Mouse (Mus musculus) A20 (cell line): ENCODE data around the gene Foxo1.

Experiments
- DNase-seq: peaks from one replicate; pipeline ENCODE4 v3.0.0-alpha.2; 2011; ENCODE audit warnings: low read depth, low spot score

The Foxo1 gene

DNA sequence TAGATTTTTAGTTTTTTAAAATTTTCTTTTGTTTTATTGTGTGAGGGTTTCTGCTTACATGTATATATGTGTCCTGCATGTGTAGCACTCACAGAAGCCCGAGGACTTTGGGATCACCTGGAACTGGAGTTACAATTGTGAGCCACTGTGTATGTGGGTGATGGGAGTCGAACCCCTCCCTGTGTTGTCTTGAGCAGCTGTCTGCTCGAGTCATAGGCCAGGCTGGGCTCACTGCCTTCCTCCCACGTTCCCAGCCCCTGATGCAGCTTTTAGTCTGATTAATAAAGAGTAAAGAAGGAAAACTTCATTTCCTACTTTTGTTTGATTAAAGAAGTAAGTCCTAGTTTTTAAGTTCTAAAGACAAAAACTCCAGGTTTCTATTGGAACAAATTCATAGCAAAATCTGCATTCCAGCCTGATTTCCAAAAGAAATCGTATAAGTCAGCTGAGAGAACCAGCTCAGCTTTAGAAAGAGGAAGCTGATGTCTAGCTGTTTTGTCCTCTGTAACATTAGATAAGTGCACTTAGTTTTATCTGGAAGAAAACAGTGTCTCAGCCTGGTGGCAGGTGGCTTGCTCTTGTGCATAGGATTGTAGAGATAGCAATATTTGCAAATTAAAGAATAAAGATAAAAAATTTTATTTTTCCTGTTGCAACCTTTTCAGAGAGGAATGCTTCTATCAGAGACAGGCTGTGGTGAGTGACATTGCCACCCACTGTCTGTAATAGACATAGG lies 40.6 kb downstream of the Foxo1 start:
- DNase-seq, result no peak

DNA sequence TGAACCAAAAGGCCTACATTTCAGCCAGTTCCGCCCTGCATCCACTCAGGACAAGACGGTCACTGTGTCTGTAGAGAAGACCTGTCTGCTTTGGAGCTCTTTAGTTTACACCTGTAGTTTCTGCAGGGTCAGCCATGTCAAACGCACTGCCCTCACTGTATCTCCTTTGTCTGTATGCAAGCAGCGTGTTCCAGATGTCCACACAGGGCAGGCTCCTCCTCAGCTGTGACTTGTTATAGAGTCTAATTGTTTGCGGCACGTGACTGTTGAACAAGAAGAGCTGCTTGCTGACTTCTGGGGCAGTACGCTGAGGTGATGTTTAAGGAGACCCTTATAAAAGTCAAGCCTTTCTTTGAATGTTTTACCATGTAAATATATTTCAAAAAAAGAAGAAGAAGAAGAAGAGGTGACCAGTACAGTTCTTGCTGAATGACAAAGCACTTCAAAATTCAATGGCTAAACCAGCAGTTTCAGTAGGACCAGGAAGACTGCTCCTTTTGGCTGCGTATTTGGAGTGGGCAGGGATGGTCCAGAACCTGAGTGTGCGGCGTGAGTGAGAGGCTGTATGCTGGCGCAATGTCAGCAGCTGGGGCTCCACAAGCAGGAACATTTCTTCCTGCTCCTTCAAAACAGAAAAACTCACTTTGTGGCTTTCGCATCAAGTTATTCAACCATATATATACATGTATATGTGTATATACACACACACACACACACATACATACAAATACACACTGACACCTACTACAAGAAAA lies 52.6 kb downstream of the Foxo1 start:
- no peak for DNase-seq

DNA sequence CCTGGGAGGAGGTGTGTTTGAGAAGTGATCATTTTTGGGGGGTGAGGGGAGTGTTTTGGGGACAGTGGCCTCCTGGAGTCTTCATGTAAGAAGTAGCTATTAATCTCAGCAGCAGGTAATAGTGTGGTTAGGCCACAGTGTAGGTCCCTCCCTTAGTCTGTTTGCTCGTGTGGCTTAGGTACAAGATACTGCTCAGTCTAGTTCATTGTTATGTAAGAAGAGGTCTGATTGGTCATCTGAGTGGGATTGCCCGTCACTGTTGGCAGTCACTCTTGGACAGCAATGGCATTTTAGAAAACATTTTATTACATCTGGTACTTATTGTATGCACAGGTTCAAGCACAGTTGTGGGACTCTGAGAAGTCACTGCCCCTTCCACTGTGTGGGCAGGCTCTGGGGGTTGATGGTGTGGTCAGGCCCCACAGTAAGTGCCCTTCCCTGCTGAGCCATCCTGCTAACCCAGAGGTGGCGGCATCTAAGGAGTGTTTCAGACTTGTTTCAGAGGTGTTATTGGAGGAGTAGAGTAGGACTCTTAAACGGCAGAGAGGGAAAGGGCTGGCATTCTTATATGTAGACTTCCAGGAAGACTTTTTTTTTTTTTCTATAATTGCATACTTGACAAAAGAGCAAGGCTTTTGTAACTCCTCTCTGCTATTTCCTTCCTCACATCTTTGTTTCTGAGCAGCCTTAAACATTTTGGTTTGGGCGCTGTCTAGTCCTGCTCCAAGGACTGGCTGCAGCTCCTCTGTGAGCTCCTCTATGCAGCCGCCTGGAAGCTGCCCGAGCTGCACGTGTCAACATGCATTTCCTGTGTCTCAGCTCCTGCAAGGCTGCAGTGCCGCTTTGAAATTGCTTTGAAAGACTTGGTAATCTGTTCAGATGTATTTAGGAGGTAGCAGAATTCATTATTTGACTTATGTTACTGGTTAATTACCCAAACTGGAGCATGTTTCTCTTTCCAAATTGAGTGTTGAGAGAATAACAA lies 54.6 kb downstream of the Foxo1 start:
- DNase-seq, result peak; percentile 35

DNA sequence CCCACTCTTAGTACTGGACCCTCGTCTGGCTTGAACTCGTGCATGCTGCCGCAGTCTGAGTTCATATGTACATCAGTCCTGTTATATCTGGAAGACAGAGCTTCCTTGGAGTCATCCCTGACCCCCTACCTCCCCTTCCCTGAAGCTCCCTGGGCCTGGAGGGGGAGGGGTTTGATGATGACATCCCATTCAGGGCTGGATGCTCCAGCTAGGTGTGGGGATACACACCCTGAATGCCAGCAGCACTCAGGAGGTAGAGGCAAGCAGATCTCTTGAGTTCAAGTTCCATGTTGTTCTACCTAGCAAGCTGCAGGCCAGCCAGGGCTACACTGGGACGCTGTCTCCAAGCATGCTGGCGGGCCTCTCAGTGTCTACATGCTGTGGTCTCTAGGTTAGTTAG lies 56.9 kb downstream of the Foxo1 start:
- no peak for DNase-seq

DNA sequence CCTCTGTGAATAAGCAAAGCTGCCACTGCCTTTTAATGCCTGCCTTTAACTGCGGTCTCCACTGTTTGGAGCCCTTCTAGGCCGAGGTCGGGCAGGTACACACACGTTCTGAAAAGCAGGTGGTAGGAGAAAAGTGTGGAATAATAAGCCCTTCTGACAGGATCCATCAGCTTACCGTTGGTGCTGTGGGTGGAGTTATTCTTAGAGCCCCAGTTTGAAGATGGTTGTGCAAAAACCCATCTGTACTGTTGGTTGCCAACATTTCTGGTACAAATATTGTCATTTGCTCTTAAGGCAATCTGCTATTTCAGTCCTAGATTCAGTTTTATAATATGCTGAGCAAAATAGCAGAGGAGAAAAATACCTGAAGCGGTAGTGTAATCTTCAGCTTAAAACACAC lies 58.6 kb downstream of the Foxo1 start:
- no peak for DNase-seq

DNA sequence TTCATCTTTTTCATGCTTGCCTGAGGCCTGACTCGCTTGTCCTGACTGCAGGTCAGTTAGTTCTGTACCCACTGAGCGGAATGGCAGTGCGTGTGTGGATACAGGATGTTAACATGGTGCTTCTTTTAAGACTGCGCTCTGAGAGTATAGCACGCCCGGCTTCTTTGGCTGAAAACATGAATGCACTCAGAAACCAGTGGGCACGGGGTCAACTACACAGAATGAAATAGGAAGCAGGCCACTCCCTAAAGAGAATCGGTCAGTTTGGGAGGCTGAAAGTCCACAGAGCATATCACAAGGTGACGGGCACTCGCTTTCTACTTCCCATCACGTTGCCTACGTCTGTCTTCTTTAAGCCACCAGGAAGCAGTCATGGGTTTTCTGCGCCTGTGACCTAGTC lies 59.0 kb downstream of the Foxo1 start:
- DNase-seq, result no peak

DNA sequence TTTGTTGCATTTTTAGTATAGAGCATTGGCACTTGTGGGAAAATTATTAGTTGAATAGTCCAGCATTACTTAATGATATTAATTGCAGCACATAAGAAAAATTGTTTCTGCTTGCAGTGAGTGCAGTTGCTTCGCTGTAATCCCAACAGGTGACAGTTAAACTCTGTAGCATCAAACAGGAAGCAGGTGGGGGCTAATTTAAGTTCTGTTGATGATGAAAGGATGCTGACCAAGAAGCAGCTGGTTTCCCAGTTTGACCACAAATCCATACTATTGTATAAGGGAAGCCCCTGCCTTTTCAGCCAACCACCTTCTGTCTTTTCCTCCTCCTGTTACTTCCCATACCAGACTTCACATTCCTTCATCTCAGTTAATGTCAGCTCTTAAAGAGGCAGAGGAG lies 63.6 kb downstream of the Foxo1 start:
- DNase-seq, result peak; percentile 60

DNA sequence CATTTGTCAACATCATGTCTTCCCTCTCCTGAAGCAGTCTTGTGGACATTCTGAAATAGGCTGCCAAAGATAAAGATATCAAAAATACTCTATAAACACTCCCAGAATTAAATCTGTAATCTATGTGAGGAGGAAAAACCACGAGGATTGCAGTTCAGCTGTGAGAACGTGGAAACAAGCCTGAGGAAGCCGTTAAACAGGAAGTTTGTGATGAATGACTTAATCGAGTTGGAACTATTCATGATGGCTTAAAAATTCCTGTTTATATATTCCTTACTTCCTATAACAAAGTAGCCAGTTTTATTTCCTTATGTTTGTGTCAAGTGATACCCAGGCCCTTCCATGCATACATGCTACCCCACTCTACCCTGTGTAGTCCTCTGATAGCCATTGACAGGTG lies 70.6 kb downstream of the Foxo1 start:
- no peak for DNase-seq

DNA sequence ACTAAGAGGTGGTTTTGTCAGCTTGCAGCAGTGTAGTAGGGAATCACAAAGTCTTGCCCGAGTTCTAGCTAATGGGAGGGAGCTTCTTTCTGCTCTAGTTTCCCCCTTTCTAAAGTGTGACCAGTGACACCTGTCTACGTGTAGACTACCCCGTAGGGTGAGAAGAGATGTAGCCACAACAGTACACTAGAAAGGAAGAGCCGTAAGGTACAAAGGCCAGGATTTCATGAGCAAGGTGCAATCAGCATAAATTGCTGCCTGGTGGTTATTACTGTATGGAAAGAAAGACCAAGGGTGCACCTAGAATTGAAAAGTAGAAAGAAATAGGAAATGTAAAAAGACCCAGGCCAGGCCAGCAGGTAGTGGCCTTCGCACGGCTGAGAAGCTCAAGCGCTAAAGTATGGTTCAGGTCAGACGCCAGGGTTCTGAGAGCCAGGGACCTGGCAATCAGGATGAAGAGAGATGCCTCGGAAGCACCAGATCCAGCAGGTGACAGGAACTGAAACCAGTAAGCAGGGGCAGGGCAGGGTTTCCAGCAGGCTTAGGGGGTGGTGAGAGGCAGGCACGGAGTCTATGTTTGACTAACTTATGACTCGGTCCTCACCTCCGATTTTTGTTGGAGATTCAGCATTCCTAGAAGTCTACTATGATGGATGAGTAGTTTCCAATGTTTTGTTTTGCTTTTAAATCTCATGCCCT lies 72.3 kb downstream of the Foxo1 start:
- peak; percentile 77 for DNase-seq

DNA sequence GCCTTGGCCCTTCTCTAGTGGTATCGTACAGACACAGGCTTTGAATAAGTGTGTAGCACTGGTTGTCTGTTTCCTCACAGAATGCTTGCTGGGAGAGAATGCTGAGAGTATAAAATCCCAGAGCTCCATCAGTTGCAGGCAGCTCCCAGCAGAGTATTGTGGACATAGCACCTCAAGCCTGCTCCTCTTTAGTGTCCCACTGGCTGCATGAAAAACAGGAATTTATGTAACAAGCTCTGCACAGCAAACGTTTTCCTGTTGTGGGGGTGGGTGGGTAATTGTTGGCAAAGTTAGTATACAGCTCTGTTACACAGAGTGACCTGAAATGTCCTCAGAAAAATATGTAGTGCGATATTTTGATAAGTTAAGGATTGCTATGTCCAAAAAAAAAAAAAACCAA lies 74.1 kb downstream of the Foxo1 start:
- no peak for DNase-seq

DNA sequence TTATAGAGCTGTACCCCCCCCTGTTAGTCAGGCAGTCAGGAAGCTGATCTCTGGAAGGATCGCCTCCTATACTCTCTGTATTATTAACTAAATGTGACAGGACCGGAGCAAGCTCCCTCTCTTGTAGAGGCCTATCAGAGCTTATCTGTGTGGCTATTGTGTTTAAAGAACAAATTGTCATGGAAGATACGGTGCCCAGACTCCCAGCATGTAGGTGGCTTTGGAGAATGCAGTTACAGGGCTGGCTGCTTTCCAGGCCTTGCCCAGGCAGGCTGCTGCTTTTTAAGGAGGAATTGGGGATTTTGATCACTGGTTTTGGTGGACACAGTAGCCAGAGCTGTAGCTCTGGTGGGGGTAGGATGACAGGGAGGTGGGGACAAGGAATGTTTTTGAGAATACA lies 74.7 kb downstream of the Foxo1 start:
- DNase-seq, result no peak

DNA sequence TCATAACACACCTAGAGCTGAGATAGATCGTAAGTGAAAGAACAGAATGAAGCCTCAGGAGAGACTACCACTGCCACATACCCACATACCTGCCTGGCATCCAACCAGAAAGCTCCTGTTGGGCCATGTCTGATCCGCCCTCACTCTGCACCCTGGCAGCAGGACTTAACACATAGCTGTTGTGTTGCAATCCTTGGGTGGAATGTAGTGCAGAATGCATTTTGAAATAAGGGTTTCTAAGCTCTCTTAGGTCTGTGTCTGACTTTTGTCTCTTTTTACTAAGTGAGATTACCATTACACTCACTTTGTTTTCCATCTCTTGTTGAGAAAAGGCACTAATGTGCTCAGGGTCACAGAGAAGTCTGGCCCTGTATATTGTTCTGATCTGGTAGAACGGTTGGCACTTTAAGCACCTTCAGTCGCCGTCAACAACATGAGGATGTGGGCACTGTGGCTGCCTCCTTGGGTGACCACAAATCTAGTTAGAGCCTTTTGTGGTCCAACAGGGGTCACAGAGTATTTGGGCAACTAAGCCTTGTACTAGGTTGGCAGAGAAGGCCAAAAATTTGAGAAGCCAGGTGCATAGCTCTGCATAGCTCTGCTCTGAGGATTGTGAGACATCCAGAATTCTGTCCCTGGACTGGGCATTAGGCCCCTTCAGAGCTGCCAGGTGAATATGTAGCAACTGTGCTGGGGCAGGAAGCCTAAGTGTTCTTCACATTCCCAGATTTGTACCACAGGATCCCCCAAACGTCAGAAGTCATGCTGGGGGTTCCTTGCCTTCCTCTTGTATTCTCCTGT lies 75.3 kb downstream of the Foxo1 start:
- DNase-seq, result no peak

DNA sequence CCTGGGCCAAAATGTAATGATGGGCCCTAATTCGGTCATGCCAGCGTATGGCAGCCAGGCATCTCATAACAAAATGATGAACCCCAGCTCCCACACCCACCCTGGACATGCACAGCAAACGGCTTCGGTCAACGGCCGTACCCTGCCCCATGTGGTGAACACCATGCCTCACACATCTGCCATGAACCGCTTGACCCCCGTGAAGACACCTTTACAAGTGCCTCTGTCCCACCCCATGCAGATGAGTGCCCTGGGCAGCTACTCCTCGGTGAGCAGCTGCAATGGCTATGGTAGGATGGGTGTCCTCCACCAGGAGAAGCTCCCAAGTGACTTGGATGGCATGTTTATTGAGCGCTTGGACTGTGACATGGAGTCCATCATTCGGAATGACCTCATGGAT lies 77.7 kb downstream of the Foxo1 start:
- DNase-seq, result no peak

DNA sequence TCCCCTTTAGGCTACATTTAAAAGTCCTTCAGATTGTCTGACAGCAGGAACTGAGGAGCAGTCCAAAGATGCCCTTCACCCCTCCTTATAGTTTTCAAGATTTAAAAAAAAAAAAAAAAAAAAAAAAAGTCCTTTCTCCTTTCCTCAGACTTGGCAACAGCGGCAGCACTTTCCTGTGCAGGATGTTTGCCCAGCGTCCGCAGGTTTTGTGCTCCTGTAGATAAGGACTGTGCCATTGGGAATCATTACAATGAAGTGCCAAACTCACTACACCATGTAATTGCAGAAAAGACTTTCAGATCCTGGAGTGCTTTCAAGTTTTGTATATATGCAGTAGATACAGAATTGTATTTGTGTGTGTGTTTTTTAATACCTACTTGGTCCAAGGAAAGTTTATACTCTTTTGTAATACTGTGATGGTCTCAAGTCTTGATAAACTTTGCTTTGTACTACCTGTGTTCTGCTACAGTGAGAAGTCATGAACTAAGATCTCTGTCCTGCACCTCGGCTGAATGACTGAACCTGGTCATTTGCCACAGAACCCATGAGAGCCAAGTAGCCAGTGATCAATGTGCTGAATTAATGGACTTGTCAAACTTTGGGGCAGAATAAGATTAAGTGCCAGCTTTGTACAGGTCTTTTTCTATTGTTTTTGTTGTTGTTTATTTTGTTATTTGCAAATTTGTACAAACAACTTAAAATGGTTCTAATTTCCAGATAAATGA lies 79.0 kb downstream of the Foxo1 start:
- DNase-seq, result no peak

DNA sequence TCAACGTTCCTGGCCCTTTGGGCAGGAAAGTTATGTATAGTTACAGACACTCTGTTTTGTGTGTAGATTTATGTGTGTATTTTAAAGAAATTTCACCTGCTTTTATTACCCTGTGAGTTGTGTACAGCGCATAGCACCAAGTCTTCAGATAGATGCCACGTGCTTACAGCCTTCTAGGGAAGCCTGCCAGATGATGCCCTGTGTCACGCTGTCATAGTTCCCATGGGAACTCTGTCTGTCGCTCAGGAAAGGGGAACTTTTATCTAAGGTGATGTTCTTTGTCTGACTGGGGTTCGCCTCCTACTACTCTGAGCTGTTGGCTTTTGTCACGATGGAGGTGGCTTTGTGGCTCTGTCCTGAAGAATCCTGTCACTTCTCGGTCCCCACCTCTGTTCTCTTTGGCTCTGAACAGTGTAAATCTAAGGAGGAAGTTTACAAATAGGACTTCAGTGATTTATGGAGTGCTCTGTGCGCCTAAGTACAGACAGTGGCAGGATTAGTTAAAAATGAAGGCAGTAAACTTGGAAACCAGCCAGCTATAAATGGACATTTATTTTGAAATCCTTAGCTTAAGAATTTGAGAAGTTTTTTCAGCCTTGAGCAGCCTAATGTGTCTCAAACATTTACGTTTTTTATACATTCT lies 80.0 kb downstream of the Foxo1 start:
- DNase-seq, result no peak

DNA sequence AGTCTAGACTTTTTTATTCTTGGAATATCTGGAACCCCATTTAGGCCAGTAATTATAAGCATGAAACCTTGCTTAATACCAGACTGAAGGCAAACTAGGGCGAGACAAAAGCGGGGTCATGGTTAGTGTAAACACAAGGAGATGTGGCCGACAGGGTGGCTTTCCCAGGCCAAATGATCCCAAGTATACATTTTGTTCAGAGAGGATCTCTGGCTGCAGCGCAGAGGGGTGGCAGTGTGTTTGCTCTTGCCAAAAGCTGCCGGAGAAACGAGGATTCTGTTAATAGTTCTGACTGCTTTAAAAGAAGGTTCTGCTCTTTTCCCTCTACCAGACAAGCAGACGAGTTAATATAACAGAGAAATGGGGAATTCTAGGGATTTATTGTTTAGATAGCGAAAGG lies 82.5 kb downstream of the Foxo1 start:
- DNase-seq, result no peak

DNA sequence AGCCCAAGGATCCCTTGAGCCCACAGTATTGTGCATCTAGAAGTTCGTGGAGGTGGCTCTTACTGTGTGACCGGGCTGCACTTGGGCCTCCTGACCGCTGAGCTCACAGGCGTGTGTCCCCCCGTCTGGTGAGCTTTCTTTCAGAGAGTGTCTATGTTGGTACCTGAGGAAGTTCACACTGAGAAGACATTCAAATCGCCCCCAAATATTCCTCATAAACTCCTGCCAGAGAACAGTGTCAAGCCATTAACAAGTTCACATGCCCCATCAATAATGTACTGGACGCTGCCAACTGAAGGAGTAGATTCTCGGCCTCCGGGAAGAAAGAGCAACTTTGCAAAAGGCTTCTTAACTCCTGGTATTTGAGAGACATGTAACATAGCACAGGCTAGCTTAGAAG lies 83.8 kb downstream of the Foxo1 start:
- DNase-seq, result no peak

DNA sequence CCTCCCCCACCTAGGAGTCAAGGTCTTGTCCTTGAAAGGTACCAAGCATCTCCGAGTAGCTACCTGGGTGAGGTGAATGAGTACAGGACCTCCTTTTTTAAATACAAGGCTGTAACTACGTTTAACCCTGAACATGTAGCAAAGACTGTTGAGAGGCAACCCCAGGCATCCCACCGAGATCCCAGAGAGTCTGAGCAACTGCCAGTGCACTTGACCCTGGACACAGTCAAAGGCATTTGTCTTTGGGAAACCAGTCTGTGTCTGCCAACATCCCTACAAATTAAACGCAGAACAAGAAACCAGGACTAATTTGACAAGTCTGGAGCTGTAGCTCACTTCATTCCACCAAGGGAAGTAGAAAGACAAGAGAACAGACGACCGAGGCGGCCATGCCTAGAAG lies 86.1 kb downstream of the Foxo1 start:
- no peak for DNase-seq

DNA sequence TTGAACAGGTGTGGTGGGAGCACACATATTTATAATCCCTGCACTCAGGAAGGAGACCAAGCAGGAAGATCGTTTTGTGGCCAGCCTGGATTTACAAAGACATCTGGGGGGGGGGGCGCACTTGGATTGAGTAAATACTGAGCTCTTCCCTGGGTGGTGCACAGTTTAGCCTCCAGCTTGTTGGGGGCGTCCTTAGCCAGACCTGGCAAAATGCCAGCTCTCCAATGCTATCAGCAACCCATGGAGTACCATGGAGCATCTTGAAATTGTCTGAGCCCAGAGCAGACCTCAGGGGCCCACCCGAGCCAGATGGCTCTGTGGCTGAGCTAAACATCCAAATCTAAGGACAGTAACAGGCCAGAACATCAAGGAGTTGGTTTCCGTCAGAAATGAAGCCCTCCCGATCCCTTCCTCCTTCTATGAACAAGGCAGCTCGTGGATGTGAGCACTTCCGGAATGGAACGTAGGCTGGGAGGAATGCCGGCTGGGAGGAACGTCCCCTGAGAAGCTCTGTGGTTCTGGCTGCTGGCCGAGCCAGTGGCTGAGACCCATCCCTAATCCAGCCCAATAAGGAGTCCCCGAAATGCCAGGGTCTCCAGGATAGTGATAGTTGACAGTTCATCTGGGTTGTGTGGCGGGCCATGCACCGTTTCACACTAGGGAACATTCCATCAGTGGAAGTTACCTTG lies 89.3 kb downstream of the Foxo1 start:
- DNase-seq, result no peak
